Mouse (Mus musculus) myocyte (in vitro differentiated cells): Measurements from ENCODE around the gene Sowaha. TPM values are rescaled to one million over a fixed set of nuclear protein-coding genes. Genes with fewer than 3 reads are reported as not detected.

Source experiments
- H3K27me3 ChIP-seq: one replicate; pipeline ENCODE4 v1.6.1; 2011; ENCODE audit not compliant: control insufficient read depth, insufficient read depth, insufficient read length
- H3K36me3 ChIP-seq: one replicate; pipeline ENCODE4 v1.6.1; 2011; ENCODE audit not compliant: control insufficient read depth, insufficient read depth
- H3K4me2 ChIP-seq: one replicate; pipeline ENCODE4 v1.6.1; 2011; ENCODE audit warnings: low read depth, control low read depth
- H3K4me3 ChIP-seq: one replicate; pipeline ENCODE4 v1.5.1; 2011; ENCODE audit warnings: mild to moderate bottlenecking, control low read depth, moderate library complexity
- H3K79me2 ChIP-seq: one replicate; pipeline ENCODE4 v1.6.1; 2011; ENCODE audit not compliant: control insufficient read depth, insufficient read depth
- H3ac ChIP-seq: one replicate; pipeline ENCODE4 v1.6.1; 2011; ENCODE audit not compliant: control insufficient read depth, insufficient read length
- CEBPB ChIP-seq: IDR thresholded peaks from 2 replicates; pipeline ENCODE4 v1.6.1; 2011; ENCODE audit warnings: mild to moderate bottlenecking, moderate library complexity; ENCODE audit not compliant: poor library complexity, insufficient read depth, severe bottlenecking
- E2F4 ChIP-seq: IDR thresholded peaks from one replicate; pipeline ENCODE4 v1.6.1; 2011; ENCODE audit warnings: mild to moderate bottlenecking, control low read depth, moderate library complexity; ENCODE audit not compliant: insufficient read depth
- MAX ChIP-seq: IDR thresholded peaks from one replicate; pipeline ENCODE4 v1.6.1; 2011; ENCODE audit warnings: low read depth, mild to moderate bottlenecking, control low read depth
- MYOD1 ChIP-seq, 3 experiments: IDR thresholded peaks; one replicate each; pipeline ENCODE4 v1.6.1; 2011; ENCODE audit warnings: control low read depth in 2 of 3, low read depth in 2 of 3, mild to moderate bottlenecking in 2 of 3, moderate library complexity in 1 of 3; ENCODE audit not compliant: insufficient read length in 2 of 3, control insufficient read depth in 1 of 3
- MYOG ChIP-seq, 3 experiments: IDR thresholded peaks; one replicate each; pipeline ENCODE4 v1.6.1; 2011; ENCODE audit warnings: control low read depth in 2 of 3, low read depth in 2 of 3, mild to moderate bottlenecking in 2 of 3; ENCODE audit not compliant: insufficient read length in 2 of 3, control insufficient read depth in 1 of 3, insufficient read depth in 1 of 3
- POLR2A ChIP-seq: IDR thresholded peaks from one replicate; pipeline ENCODE4 v1.6.1; 2011; ENCODE audit warnings: low read depth, mild to moderate bottlenecking, control low read depth, moderate library complexity; ENCODE audit not compliant: insufficient read length
- POLR2AphosphoS2 ChIP-seq: IDR thresholded peaks from one replicate; pipeline ENCODE4 v1.6.1; 2011; ENCODE audit warnings: low read depth, control low read depth; ENCODE audit not compliant: insufficient read length
- REST ChIP-seq: IDR thresholded peaks from one replicate; pipeline ENCODE4 v1.6.1; 2011; ENCODE audit warnings: mild to moderate bottlenecking, control low read depth, moderate library complexity; ENCODE audit not compliant: insufficient read depth, insufficient read length
- SRF ChIP-seq: IDR thresholded peaks from one replicate; pipeline ENCODE4 v1.6.1; 2011; ENCODE audit warnings: low read depth; ENCODE audit not compliant: control insufficient read depth, insufficient read length
- TCF12 ChIP-seq: IDR thresholded peaks from one replicate; pipeline ENCODE4 v1.6.1; 2011; ENCODE audit warnings: mild to moderate bottlenecking, control low read depth; ENCODE audit not compliant: poor library complexity, insufficient read depth, severe bottlenecking
- TCF3 ChIP-seq: IDR thresholded peaks from one replicate; pipeline ENCODE4 v1.6.1; 2011; ENCODE audit warnings: low read depth, control low read depth; ENCODE audit not compliant: insufficient read length
- USF1 ChIP-seq: IDR thresholded peaks from one replicate; pipeline ENCODE4 v1.6.1; 2011; ENCODE audit warnings: low read depth, mild to moderate bottlenecking, control low read depth, moderate library complexity
- polyA plus RNA-seq: library from polyadenylated mRNA; unstranded; fragments of >200 nt; fragmentation: generic; extraction: Trizol; gene quantifications from one replicate; pipeline ENCODE4 v1.2.1, GENCODE M21; 2012; ENCODE audit warnings: missing spikeins

The Sowaha gene
- polyA plus RNA-seq, 1 experiment = not detected

DNA sequence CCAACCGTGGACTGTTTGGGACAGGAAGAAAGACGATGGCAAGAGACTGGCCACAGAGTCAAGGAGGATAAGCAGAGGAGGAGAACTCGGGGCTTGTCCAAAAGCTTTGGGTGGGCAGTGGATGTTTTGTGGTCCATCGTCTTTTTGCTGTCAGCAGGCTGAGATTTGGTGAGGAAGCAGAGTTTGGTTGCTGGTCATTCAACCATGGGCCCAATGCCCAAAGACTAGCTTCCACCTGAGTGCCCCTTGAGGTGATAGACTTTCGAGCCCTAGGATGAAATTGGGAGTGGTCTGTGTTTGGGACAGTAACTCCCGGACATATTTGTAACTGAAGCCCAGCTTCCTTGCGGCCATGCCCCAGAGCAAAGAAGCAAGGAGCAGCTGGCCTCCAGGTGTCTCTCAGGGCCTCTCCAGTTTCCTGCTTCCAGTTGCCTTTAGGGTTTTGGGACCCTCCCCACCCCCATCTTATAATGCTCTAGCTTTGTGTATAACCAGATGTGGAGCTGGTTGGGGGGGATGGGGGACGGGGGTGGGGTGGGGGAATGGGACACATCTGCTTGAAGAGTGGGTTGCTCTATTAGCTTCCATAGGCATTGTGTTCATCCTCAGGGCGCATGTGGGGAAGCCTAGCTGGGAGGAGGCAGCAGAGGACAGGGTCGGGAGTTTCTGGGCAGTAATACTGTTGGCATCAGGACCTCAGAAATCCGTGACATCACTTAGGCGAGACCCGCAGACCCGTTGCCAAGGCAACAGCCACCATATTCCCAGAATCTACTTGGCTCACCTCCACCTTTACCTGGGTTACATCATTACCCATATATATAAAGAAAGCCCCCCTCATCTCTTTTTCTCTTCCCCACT, 43.7 kb upstream of the Sowaha start:
- no peak for TF ChIP-seq REST
- no peak for TF ChIP-seq POLR2AphosphoS2
- TF ChIP-seq MYOG (IDR thresholded peaks at IDR 0.05; ENCODE audit: control insufficient read depth in 1 of 3, insufficient read depth in 1 of 3, insufficient read length in 2 of 3, low read depth in 2 of 3) = no peak
- TF ChIP-seq CEBPB = no peak
- no peak for TF ChIP-seq TCF12
- TF ChIP-seq TCF3 = no peak
- no peak for TF ChIP-seq E2F4
- no peak for TF ChIP-seq MYOD1 (IDR thresholded peaks at IDR 0.05; ENCODE audit: control insufficient read depth in 1 of 3, insufficient read length in 2 of 3, low read depth in 2 of 3)
- TF ChIP-seq MAX = no peak
- no peak for TF ChIP-seq POLR2A
- H3K4me3 ChIP-seq = no peak overlapping the region
- peaks cover 88% of the 10 kb centered on the region for H3K79me2 ChIP-seq
- H3ac ChIP-seq = no peak overlapping the region
- H3K36me3 ChIP-seq = no peaks in the 10 kb centered on the region
- H3K27me3 ChIP-seq = no peaks in the 10 kb centered on the region
- no peak overlapping the region for H3K4me2 ChIP-seq

- Histone ChIP-seq H3K79me2 (peaks cover 80% of the 10 kb centered on the region), H3ac (no peak overlapping the region), H3K4me2 (no peak overlapping the region), H3K36me3 (no peaks in the 10 kb centered on the region), H3K27me3 (no peaks in the 10 kb centered on the region), H3K4me3 (no peak overlapping the region)
- TF ChIP-seq TCF12 (no peak), POLR2A (no peak), E2F4 (no peak), SRF (no peak), MAX (no peak), CEBPB (no peak), MYOG (IDR thresholded peaks at IDR 0.05; ENCODE audit: control insufficient read depth in 1 of 3, insufficient read depth in 1 of 3, insufficient read length in 2 of 3, low read depth in 2 of 3) (no peak), POLR2AphosphoS2 (no peak), MYOD1 (IDR thresholded peaks at IDR 0.05; ENCODE audit: control insufficient read depth in 1 of 3, insufficient read length in 2 of 3, low read depth in 2 of 3) (no peak), USF1 (no peak)
These were observed 42.9 kb upstream of the Sowaha start for GRCm38 (mm10) chr11:53522930-53523329.

- Histone ChIP-seq H3K36me3 (no peaks in the 10 kb centered on the region), H3K4me3 (peak overlapping the region; percentile 88), H3ac (no peak overlapping the region), H3K27me3 (no peaks in the 10 kb centered on the region), H3K79me2 (peaks cover 74% of the 10 kb centered on the region), H3K4me2 (no peak overlapping the region)
- TF ChIP-seq MYOD1 (IDR thresholded peaks at IDR 0.05; ENCODE audit: control insufficient read depth in 1 of 3, insufficient read length in 2 of 3, low read depth in 2 of 3) (no peak), POLR2A (no peak), MAX (no peak), REST (no peak), E2F4 (no peak), CEBPB (no peak)
These were observed 42.3 kb upstream of the Sowaha start for GRCm38 (mm10) chr11:53522362-53522761.

DNA sequence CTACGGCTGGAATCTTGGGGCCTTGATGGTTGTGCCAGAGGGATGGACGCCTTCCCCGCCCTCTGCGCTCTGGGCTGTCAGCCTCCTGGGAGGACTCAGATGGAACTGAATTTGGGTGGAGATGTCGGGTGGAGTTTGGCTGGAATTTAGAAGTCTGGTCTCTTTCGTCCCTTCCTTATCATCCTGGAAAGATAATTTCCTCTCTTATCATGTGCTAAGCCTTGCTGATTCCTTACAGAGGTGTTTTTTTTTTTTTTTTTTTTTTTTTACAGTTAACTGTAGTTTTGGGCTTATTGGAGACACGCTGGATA, 41.7 kb upstream of the Sowaha start:
- Histone ChIP-seq H3ac (no peak overlapping the region), H3K4me2 (peak overlapping the region; percentile 88), H3K79me2 (peaks cover 68% of the 10 kb centered on the region), H3K27me3 (no peaks in the 10 kb centered on the region), H3K36me3 (no peaks in the 10 kb centered on the region), H3K4me3 (peak overlapping the region; percentile 88)
- TF ChIP-seq E2F4 = no peak

DNA sequence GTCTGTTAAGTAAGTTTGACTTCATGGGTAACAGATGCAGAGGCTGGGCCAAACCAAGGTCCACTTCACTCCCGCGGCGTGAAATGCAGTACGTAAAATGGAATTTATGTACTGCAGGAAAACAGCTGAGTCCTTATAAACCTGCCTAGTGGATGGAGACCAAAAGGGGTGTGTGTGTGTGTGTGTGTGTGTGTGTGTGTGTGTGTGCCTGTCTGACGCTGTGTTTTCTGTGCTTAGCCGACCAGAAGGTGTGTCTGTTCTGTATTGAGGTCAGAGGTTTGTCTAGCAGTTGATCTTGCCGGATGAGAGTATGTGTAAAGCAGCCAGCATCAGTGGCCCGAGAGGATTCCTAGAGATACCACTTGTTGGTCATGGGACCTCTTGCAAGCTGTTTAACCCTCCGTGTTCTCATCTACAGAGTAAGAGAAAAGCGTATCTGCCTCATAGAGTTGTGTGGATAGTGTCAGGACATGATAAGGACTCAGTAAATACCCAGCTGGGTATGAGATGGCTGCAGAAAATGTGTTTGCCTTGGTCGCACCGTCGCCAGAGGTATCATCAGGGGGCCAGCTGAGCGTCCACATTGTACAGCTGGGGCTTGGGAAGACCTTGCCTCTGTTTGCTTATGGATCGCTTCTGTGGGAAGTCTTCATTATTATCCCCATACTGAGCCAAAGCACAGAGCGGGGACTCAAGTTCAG, 41.2 kb upstream of the Sowaha start:
- TF ChIP-seq MYOD1 (IDR thresholded peaks at IDR 0.05; ENCODE audit: control insufficient read depth in 1 of 3, insufficient read length in 2 of 3, low read depth in 2 of 3) (peak in 1 of 3 experiments; percentile 13), MYOG (IDR thresholded peaks at IDR 0.05; ENCODE audit: control insufficient read depth in 1 of 3, insufficient read depth in 1 of 3, insufficient read length in 2 of 3, low read depth in 2 of 3) (peak in 2 of 3 experiments; percentile 24 to 32), POLR2AphosphoS2 (no peak), SRF (no peak)
- peak overlapping the region; percentile 73 for H3ac ChIP-seq
- H3K4me2 ChIP-seq = peak overlapping the region; percentile 88
- no peaks in the 10 kb centered on the region for H3K27me3 ChIP-seq
- H3K79me2 ChIP-seq = peaks cover 63% of the 10 kb centered on the region
- H3K36me3 ChIP-seq = no peaks in the 10 kb centered on the region
- H3K4me3 ChIP-seq = peak overlapping the region; percentile 88
